Mouse (Mus musculus) frontal cortex, adult 2 months (tissue): ENCODE results near the gene Ccl9. TPM values are rescaled to one million over a fixed set of nuclear protein-coding genes. Genes with fewer than 3 reads are reported as not detected.

Experiments
- DNase-seq, 2 experiments: peaks; one replicate each; pipeline ENCODE4 v3.0.0; 2022; ENCODE audit warnings: low spot score in 1 of 2; ENCODE audit errors: extremely low spot score in 1 of 2
- polyA plus RNA-seq: library from polyadenylated mRNA; depleted of rRNA; stranded (reverse); fragments of >200 nt; gene quantifications from 2 replicates; pipeline ENCODE4 v1.2.3, GENCODE M21; 2012; rRNA removed

Ccl9 gene
- polyA plus RNA-seq, 1 experiment, result 1.8 TPM

- DNase-seq, result no peak
These were observed 37.0 kb downstream of the Ccl9 start for GRCm38 (mm10) chr11:83541415-83541814.

GRCm38 (mm10) chr11:83540931-83541330 is 37.5 kb downstream of the Ccl9 start:
- no peak for DNase-seq

GRCm38 (mm10) chr11:83538705-83539314 is 39.6 kb downstream of the Ccl9 start:
- DNase-seq, result no peak

- no peak for DNase-seq
These were observed 41.6 kb downstream of the Ccl9 start for GRCm38 (mm10) chr11:83536831-83537230.

GRCm38 (mm10) chr11:83534609-83535423 is 43.6 kb downstream of the Ccl9 start:
- peak in 1 of 2 experiments; percentile 76 for DNase-seq

- DNase-seq, result no peak
These were observed 44.3 kb downstream of the Ccl9 start for GRCm38 (mm10) chr11:83534143-83534542.

GRCm38 (mm10) chr11:83533192-83533591 is 45.2 kb downstream of the Ccl9 start:
- no peak for DNase-seq

- DNase-seq, result no peak
These were observed 48.1 kb downstream of the Ccl9 start, which contains the start of gene Ccl5 for GRCm38 (mm10) chr11:83530360-83530759. Ccl5 (minus strand) TSS chr11:83530518.

GRCm38 (mm10) chr11:83529024-83529423 is 49.4 kb downstream of the Ccl9 start:
- peak in 1 of 2 experiments; percentile 35 for DNase-seq

Other genes with a start within 250 kb of the Ccl9 start
- gene Rasl10b, start 169.5 kb downstream of the Ccl9 start, polyA plus RNA-seq, result 341 and 351 TPM in 2 replicates
- 0.04 TPM in 1 of 2 replicates, not detected in the other for gene Gas2l2, start 149.2 kb downstream of the Ccl9 start, polyA plus RNA-seq
- gene 1700020L24Rik, start 141.0 kb downstream of the Ccl9 start, polyA plus RNA-seq, result 0.60 and 0.80 TPM in 2 replicates
- gene Mmp28, start 115.6 kb downstream of the Ccl9 start, polyA plus RNA-seq, result 3.6 and 3.9 TPM in 2 replicates
- gene Taf15, start 105.5 kb downstream of the Ccl9 start, polyA plus RNA-seq, result 70.8 and 70.9 TPM in 2 replicates
- gene Heatr9, start 56.5 kb downstream of the Ccl9 start, polyA plus RNA-seq, result not detected in 2 replicates
- gene Ccl5, start 48.1 kb downstream of the Ccl9 start, polyA plus RNA-seq, result 0.69 and 1.00 TPM in 2 replicates
- gene Ccl6, start 14.5 kb upstream of the Ccl9 start, polyA plus RNA-seq, result 2.6 and 2.9 TPM in 2 replicates
- gene Rpl9-ps1, start 67.0 kb upstream of the Ccl9 start, polyA plus RNA-seq, result not detected in 2 replicates
- 1.1 and 1.3 TPM in 2 replicates for gene Ccl3, start 70.7 kb upstream of the Ccl9 start, polyA plus RNA-seq
- gene Ccl4, start 83.9 kb upstream of the Ccl9 start, polyA plus RNA-seq, result 0.56 and 0.61 TPM in 2 replicates
- gene Wfdc17, start 125.4 kb upstream of the Ccl9 start, polyA plus RNA-seq, result 1.5 and 2.1 TPM in 2 replicates
- 3.9 and 4.7 TPM in 2 replicates for gene Wfdc18, start 130.4 kb upstream of the Ccl9 start, polyA plus RNA-seq
- gene Wfdc21, start 168.3 kb upstream of the Ccl9 start, polyA plus RNA-seq, result not detected in 2 replicates
- gene Heatr6, start 175.1 kb upstream of the Ccl9 start, polyA plus RNA-seq, result 17.9 and 18.5 TPM in 2 replicates